Mouse (Mus musculus): Measurements from ENCODE around the gene Ttyh3. TPM values are rescaled to one million over a fixed set of nuclear protein-coding genes. Genes with fewer than 3 reads are reported as not detected.
A peak's percentile ranks its signal among the peaks of the same experiment; 100 is the strongest.

The Ttyh3 gene
- polyA plus RNA-seq, 1 experiment = 34.8 TPM

- H3K4me1 ChIP-seq (ENCODE audit: control insufficient read depth, insufficient read depth, low read length) = no peaks in the 10 kb centered on the region; the same call in 1 of the 2 replicates
- no peak overlapping the region for H3K4me3 ChIP-seq (replicated peaks; ENCODE audit: control insufficient read depth, low read depth, low read length)
- WGBS = 74% methylated on average over 6 of the region's 6 CpGs
- no peak for TF ChIP-seq POLR2A (IDR thresholded peaks at IDR 0.05; ENCODE audit: borderline replicate concordance, control insufficient read depth, low read depth, low read length)
- TF ChIP-seq CTCF (IDR thresholded peaks at IDR 0.05; ENCODE audit: control insufficient read depth, insufficient read depth, low read length) = no peak
- H3K27ac ChIP-seq (ENCODE audit: control insufficient read depth, insufficient read depth, low read depth, low read length, poor library complexity) = no peak overlapping the region
These were observed 65.0 kb downstream of the Ttyh3 start for GRCm38 (mm10) chr5:140583732-140584368.

- H3K27ac ChIP-seq (ENCODE audit: control insufficient read depth, insufficient read depth, low read depth, low read length, poor library complexity) = no peak overlapping the region
- 63% methylated on average over 8 of the region's 8 CpGs for WGBS
These were observed 65.7 kb downstream of the Ttyh3 start for GRCm38 (mm10) chr5:140582995-140583731.

GRCm38 (mm10) chr5:140581569-140581968 lies 67.3 kb downstream of the Ttyh3 start:
- 65% methylated on average over 5 of the region's 5 CpGs for WGBS
- H3K4me1 ChIP-seq (ENCODE audit: control insufficient read depth, insufficient read depth, low read length) = no peaks in the 10 kb centered on the region; the same call in 1 of the 2 replicates
- H3K27ac ChIP-seq (ENCODE audit: control insufficient read depth, insufficient read depth, low read depth, low read length, poor library complexity) = no peak overlapping the region
- H3K4me3 ChIP-seq (replicated peaks; ENCODE audit: control insufficient read depth, low read depth, low read length) = no peak overlapping the region
- no peak for TF ChIP-seq POLR2A (IDR thresholded peaks at IDR 0.05; ENCODE audit: borderline replicate concordance, control insufficient read depth, low read depth, low read length)
- no peak for TF ChIP-seq CTCF (IDR thresholded peaks at IDR 0.05; ENCODE audit: control insufficient read depth, insufficient read depth, low read length)

More at GRCm38 (mm10) chr5:140582995-140583731, 65.7 kb downstream of the Ttyh3 start:
- H3K4me1 ChIP-seq (ENCODE audit: control insufficient read depth, insufficient read depth, low read length) = no peaks in the 10 kb centered on the region; the same call in 1 of the 2 replicates
- H3K4me3 ChIP-seq (replicated peaks; ENCODE audit: control insufficient read depth, low read depth, low read length) = no peak overlapping the region
- TF ChIP-seq CTCF (IDR thresholded peaks at IDR 0.05; ENCODE audit: control insufficient read depth, insufficient read depth, low read length) (no peak), POLR2A (IDR thresholded peaks at IDR 0.05; ENCODE audit: borderline replicate concordance, control insufficient read depth, low read depth, low read length) (no peak)

GRCm38 (mm10) chr5:140579771-140580170 lies 69.1 kb downstream of the Ttyh3 start:
- WGBS = 69% methylated on average over 6 of the region's 6 CpGs
- no peak overlapping the region for H3K27ac ChIP-seq (ENCODE audit: control insufficient read depth, insufficient read depth, low read depth, low read length, poor library complexity)
- TF ChIP-seq CTCF (IDR thresholded peaks at IDR 0.05; ENCODE audit: control insufficient read depth, insufficient read depth, low read length) (no peak), POLR2A (IDR thresholded peaks at IDR 0.05; ENCODE audit: borderline replicate concordance, control insufficient read depth, low read depth, low read length) (no peak)
- H3K4me3 ChIP-seq (replicated peaks; ENCODE audit: control insufficient read depth, low read depth, low read length) = no peak overlapping the region
- H3K4me1 ChIP-seq (ENCODE audit: control insufficient read depth, insufficient read depth, low read length) = no peaks in the 10 kb centered on the region; the same call in 1 of the 2 replicates

- Histone ChIP-seq H3K27ac (ENCODE audit: control insufficient read depth, insufficient read depth, low read depth, low read length, poor library complexity) (no peak overlapping the region), H3K4me1 (ENCODE audit: control insufficient read depth, insufficient read depth, low read length) (no peaks in the 10 kb centered on the region; the same call in 1 of the 2 replicates), H3K4me3 (replicated peaks; ENCODE audit: control insufficient read depth, low read depth, low read length) (no peak overlapping the region)
- 85% methylated on average over 9 of the region's 9 CpGs for WGBS
- TF ChIP-seq CTCF (IDR thresholded peaks at IDR 0.05; ENCODE audit: control insufficient read depth, insufficient read depth, low read length) (no peak), POLR2A (IDR thresholded peaks at IDR 0.05; ENCODE audit: borderline replicate concordance, control insufficient read depth, low read depth, low read length) (no peak)
These were observed 69.6 kb downstream of the Ttyh3 start for GRCm38 (mm10) chr5:140579221-140579620.

GRCm38 (mm10) chr5:140575381-140575866 lies 73.4 kb downstream of the Ttyh3 start:
- H3K4me3 ChIP-seq (replicated peaks; ENCODE audit: control insufficient read depth, low read depth, low read length) = no peak overlapping the region
- no peaks in the 10 kb centered on the region for H3K4me1 ChIP-seq (ENCODE audit: control insufficient read depth, insufficient read depth, low read length)
- TF ChIP-seq CTCF (IDR thresholded peaks at IDR 0.05; ENCODE audit: control insufficient read depth, insufficient read depth, low read length) (no peak), POLR2A (IDR thresholded peaks at IDR 0.05; ENCODE audit: borderline replicate concordance, control insufficient read depth, low read depth, low read length) (no peak)
- peak overlapping the region; percentile 2; the same call in 1 of the 2 replicates for H3K27ac ChIP-seq (ENCODE audit: control insufficient read depth, insufficient read depth, low read depth, low read length, poor library complexity)
- WGBS = 50% methylated on average over 5 of the region's 5 CpGs

- WGBS = 78% methylated on average over 6 of the region's 6 CpGs
These were observed 76.2 kb downstream of the Ttyh3 start for GRCm38 (mm10) chr5:140572611-140573010.

GRCm38 (mm10) chr5:140571673-140572072 lies 77.2 kb downstream of the Ttyh3 start:
- 86% methylated on average over 10 of the region's 10 CpGs for WGBS
- TF ChIP-seq POLR2A (IDR thresholded peaks at IDR 0.05; ENCODE audit: borderline replicate concordance, control insufficient read depth, low read depth, low read length) (no peak), CTCF (IDR thresholded peaks at IDR 0.05; ENCODE audit: control insufficient read depth, insufficient read depth, low read length) (no peak)
- no peak overlapping the region for H3K27ac ChIP-seq (ENCODE audit: control insufficient read depth, insufficient read depth, low read depth, low read length, poor library complexity)
- no peaks in the 10 kb centered on the region; the same call in 1 of the 2 replicates for H3K4me1 ChIP-seq (ENCODE audit: control insufficient read depth, insufficient read depth, low read length)
- no peak overlapping the region for H3K4me3 ChIP-seq (replicated peaks; ENCODE audit: control insufficient read depth, low read depth, low read length)

More at GRCm38 (mm10) chr5:140572611-140573010, 76.2 kb downstream of the Ttyh3 start:
- no peaks in the 10 kb centered on the region; the same call in 1 of the 2 replicates for H3K4me1 ChIP-seq (ENCODE audit: control insufficient read depth, insufficient read depth, low read length)
- no peak overlapping the region for H3K4me3 ChIP-seq (replicated peaks; ENCODE audit: control insufficient read depth, low read depth, low read length)
- no peak for TF ChIP-seq POLR2A (IDR thresholded peaks at IDR 0.05; ENCODE audit: borderline replicate concordance, control insufficient read depth, low read depth, low read length)
- no peak for TF ChIP-seq CTCF (IDR thresholded peaks at IDR 0.05; ENCODE audit: control insufficient read depth, insufficient read depth, low read length)
- no peak overlapping the region; the same call in 1 of the 2 replicates for H3K27ac ChIP-seq (ENCODE audit: control insufficient read depth, insufficient read depth, low read depth, low read length, poor library complexity)
